Mouse (Mus musculus) MEL (cell line): ENCODE data around the gene Tagap1. TPM values are rescaled to one million over a fixed set of nuclear protein-coding genes. Genes with fewer than 3 reads are reported as not detected.
"Not testable (repeated sequence)": the region's sequence is repeated elsewhere in the genome, so short reads cannot be mapped to it uniquely, and the experiment has no call there.

Experiments used
- DNase-seq: peaks from one replicate; pipeline ENCODE4 v3.0.0; 2011; ENCODE audit warnings: low read depth, low spot score
- H3K27ac ChIP-seq: 2 replicates; pipeline ENCODE4 v1.5.1; 2012; ENCODE audit warnings: low read depth, mild to moderate bottlenecking, control low read depth, low read length, moderate library complexity; ENCODE audit not compliant: control insufficient read depth
- H3K27me3 ChIP-seq, 2 experiments: fragments of 150-350 bp in 1 of 2; sonication (generic) in 1 of 2; 2 replicates each; pipeline ENCODE4 v1.6.1; 2012; ENCODE audit warnings: low read length in 2 of 2, mild to moderate bottlenecking in 2 of 2, improper control_type of control experiment in 1 of 2, moderate library complexity in 1 of 2; ENCODE audit not compliant: insufficient read depth in 2 of 2, control insufficient read depth in 1 of 2
- H3K36me3 ChIP-seq, 2 experiments: 2 replicates each; pipeline ENCODE4 v1.6.1; 2012 to 2014; ENCODE audit warnings: low read length in 2 of 2, improper control_type of control experiment in 1 of 2, inconsistent platforms in 1 of 2, mild to moderate bottlenecking in 1 of 2; ENCODE audit not compliant: insufficient read depth in 2 of 2, control insufficient read depth in 1 of 2
- H3K4me1 ChIP-seq, 2 experiments: fragments of 150-350 bp in 1 of 2; sonication (generic) in 1 of 2; 2 replicates each; pipeline ENCODE4 v1.6.1; 2012; ENCODE audit warnings: low read length in 2 of 2, improper control_type of control experiment in 1 of 2, mild to moderate bottlenecking in 1 of 2; ENCODE audit not compliant: insufficient read depth in 2 of 2, control insufficient read depth in 1 of 2
- H3K4me3 ChIP-seq, 2 experiments: fragments of 150-350 bp in 1 of 2; sonication (generic) in 1 of 2; 2 replicates each; pipeline ENCODE4 v1.5.1; 2012; ENCODE audit warnings: low read depth in 2 of 2, low read length in 2 of 2, mild to moderate bottlenecking in 2 of 2, moderate library complexity in 2 of 2, control low read depth in 1 of 2, improper control_type of control experiment in 1 of 2; ENCODE audit not compliant: control insufficient read depth in 1 of 2, insufficient read depth in 1 of 2
- H3K79me2 ChIP-seq: 2 replicates; pipeline ENCODE4 v1.6.1; 2012; ENCODE audit warnings: mild to moderate bottlenecking, low read length, moderate library complexity; ENCODE audit not compliant: control insufficient read depth, poor library complexity, insufficient read depth
- H3K9ac ChIP-seq: 2 replicates; pipeline ENCODE4 v1.6.1; 2012; ENCODE audit warnings: low read depth, mild to moderate bottlenecking, control low read depth, low read length, moderate library complexity; ENCODE audit not compliant: control insufficient read depth, poor library complexity, severe bottlenecking
- H3K9me3 ChIP-seq: fragments of 150-350 bp; sonication (generic); replicated peaks from 2 replicates; pipeline ENCODE4 v1.6.1; 2012; ENCODE audit warnings: mild to moderate bottlenecking, low read length, improper control_type of control experiment, moderate library complexity; ENCODE audit not compliant: insufficient read depth
- polyA plus RNA-seq, 2 experiments: library from polyadenylated mRNA; stranded (reverse) in 1 of 2; unstranded in 1 of 2; fragments of >175 nt in 1 of 2; fragments of >200 nt in 1 of 2; gene quantifications; 2 replicates each; pipeline versions ENCODE4 v1.2.1 to v1.2.4; 2012; ENCODE audit warnings: low replicate concordance in 2 of 2, low read depth in 1 of 2; ENCODE audit not compliant: insufficient read length in 2 of 2, insufficient read depth in 1 of 2, missing spikeins in 1 of 2
- total RNA-seq: library from RNA; depleted of rRNA; stranded (reverse); fragments of 300-350 nt; gene quantifications from 2 replicates; pipeline ENCODE4 v1.2.3, GENCODE M21; 2012; rRNA removed

The Tagap1 gene
- total RNA-seq = 15.0 and 17.6 TPM in 2 replicates
- polyA plus RNA-seq = 10 to 100 TPM in 1 of 2 experiments, not detected in 1; 25.2 TPM

DNA sequence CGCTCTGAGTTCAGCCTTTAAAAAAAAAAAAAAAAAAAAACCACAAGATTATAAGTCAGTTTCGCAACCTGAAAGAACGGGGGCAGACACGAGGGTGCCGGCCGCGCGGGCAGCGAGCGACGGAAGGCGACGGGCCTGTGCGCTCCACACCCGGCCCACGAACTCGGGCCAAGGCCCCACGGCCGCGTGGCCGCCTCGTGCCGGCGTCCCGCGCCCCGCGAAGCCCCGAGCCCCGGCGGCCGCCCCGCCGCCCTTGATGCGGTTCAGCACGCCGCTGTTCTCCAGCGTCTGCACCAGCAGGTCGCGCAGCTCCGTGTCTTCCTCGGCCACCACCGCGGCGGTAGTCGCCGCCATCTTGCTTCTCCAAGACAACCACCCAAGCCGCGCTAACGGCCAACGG lies at the start of gene Tagap1:
Gene Tagap1 (minus strand): TSS at position 381 of the 400 bp plus-strand sequence.
- H3K9ac ChIP-seq = peak within 1 kb of the TSS; percentile 69

DNA sequence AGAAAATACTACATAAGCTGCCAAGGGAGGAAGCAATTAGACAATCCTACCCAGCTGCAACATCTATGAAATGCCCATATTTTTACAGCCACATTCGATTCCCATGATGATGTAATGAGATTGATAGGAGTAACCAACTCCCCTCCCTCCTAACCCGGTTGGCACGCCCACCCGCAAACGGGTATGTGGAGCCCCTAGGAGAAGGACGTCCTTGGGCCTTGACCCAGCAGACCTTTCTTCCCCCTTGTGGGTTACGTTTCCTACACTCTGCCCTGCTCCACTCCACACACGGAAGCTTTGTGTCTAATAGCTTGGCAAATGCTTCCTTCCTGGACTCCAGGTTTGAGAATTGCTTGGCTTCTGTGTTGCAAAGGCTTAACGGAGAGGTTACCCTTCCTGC lies 48.9 kb upstream of the Tagap1 start:
- H3K79me2 ChIP-seq, H3K9me3 ChIP-seq, H3K4me1 ChIP-seq, H3K9ac ChIP-seq, H3K27ac ChIP-seq, DNase-seq, H3K4me3 ChIP-seq, H3K27me3 ChIP-seq, H3K36me3 ChIP-seq: not testable (repeated sequence)

More for the DNA sequence above, at the start of gene Tagap1:
- H3K27ac ChIP-seq, H3K9me3 ChIP-seq, H3K79me2 ChIP-seq, H3K27me3 ChIP-seq, H3K36me3 ChIP-seq, H3K4me1 ChIP-seq: not testable (repeated sequence)
- peak; percentile 11 for DNase-seq
- peak within 1 kb of the TSS; percentile 58 to 59 for H3K4me3 ChIP-seq

DNA sequence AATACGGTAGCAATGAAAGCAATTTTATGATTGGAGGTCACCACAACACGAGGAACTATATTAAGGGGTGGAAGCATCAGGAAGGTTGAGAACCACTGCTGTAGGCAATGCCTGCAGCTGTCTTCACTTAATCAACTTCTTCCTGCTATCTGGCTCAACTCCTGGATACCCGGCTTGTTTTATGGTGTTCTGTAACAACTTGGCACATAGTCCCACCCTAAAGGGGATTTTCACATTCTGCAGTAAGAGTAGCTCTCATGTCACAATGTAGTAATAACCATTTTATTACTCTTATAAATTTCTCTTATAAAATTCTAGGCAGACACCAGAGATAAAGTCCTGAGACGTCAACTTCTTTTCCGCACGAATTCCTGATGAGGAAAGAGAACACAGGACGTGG lies 48.5 kb upstream of the Tagap1 start:
- H3K27me3 ChIP-seq, H3K27ac ChIP-seq, H3K9ac ChIP-seq, H3K4me1 ChIP-seq, DNase-seq, H3K4me3 ChIP-seq, H3K79me2 ChIP-seq, H3K9me3 ChIP-seq, H3K36me3 ChIP-seq: not testable (repeated sequence)

DNA sequence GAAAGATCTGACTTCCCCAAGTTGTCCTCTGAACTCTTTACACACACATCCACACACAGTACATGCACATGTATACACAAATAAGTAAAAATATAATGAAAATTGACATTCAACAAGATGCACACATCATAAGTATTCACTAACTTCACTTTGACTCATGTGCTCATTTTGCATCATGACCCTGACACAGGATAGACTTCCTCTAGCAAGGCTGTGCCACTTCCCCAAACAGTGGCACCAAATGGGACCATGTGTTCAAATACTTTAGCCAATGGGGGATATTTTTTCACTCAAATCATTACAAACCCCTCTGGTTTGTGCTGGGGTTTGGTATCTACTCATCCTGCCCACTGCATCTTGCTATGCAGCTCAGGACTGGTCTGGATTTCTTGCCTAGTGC lies 47.9 kb upstream of the Tagap1 start:
- DNase-seq, H3K27me3 ChIP-seq, H3K4me3 ChIP-seq, H3K27ac ChIP-seq, H3K79me2 ChIP-seq, H3K9ac ChIP-seq, H3K36me3 ChIP-seq, H3K4me1 ChIP-seq, H3K9me3 ChIP-seq: not testable (repeated sequence)

DNA sequence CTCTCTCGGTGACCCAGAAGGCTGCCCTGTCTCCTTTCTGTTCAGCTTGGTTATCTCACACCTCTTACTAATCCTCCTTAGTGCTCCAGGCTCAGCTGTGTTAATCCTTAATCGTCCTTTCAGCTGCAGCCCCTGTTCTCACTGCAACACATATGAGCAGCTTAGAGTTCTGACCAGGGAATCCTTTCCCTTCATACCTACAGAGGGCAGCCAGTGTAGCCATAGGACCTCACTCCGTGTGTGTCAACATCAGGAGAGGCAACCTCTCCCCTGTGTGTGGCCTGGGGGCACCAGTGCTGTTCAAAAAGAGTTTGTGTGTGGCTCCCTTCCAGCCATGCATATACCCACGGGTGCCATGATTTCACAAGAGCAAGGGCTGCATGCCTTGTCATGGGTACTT lies 44.7 kb upstream of the Tagap1 start:
- H3K27ac ChIP-seq, H3K27me3 ChIP-seq, H3K79me2 ChIP-seq, H3K4me3 ChIP-seq, DNase-seq, H3K9me3 ChIP-seq, H3K4me1 ChIP-seq, H3K36me3 ChIP-seq, H3K9ac ChIP-seq: not testable (repeated sequence)

DNA sequence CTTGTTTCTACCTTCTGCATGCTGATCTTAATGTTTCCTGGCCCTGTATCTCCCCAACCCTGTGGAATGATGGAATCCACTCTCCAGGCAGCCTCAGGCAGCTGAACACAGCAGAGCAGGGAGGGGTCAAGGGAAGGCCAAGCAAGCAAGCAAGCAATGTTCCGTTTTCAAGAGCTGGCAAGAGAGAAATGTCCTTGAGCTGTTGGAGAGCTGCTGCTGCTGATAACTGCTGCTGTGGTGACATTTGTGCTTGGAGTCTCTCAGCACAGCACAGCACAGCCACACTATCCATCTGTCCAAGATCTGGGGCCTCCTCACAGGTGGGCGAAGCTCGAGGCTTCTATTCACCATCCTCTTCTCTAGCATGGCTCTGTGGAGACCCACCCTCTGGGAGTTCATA lies 42.4 kb upstream of the Tagap1 start:
- H3K9ac ChIP-seq, H3K79me2 ChIP-seq, H3K4me1 ChIP-seq, H3K27me3 ChIP-seq, H3K36me3 ChIP-seq, H3K27ac ChIP-seq, H3K9me3 ChIP-seq, DNase-seq, H3K4me3 ChIP-seq: not testable (repeated sequence)

DNA sequence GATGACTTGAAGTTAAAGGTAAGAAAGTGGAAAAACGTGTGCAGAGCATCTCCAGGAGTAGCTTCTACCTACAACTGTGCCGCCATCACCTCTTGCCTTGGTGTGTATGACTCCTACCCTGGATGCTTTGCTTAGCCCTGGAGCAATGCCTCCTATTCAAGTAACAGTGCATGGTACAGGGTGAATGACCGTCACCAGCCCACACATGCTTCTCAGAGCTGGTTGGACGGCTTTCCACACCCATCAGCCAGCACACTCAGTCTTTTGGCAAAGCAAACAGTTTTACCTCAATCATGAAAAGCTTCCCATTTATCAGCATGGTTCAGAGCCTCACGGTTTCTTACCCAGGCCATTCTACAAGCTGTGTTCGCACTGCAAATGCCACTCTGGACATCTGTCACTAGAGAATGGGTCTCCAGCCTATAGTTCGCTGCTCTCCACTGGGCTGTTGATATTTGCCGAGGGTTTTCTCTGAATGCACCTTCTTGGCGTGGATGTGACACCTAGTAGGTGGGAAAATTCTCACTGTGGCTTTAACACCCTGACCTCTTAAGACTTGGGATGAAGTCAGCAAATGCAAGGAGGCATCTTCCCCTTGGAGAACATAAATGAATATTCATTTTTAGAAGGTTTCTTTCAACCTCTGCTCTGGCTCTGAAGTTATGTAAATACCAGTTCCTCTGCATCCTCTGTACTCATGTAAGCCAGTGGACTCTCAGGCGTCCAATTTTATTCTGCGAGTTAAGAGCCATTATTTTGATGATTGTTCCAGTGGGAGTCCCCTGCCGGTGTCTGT lies 41.0 kb upstream of the Tagap1 start:
- H3K4me3 ChIP-seq, DNase-seq, H3K27me3 ChIP-seq, H3K9me3 ChIP-seq, H3K79me2 ChIP-seq, H3K36me3 ChIP-seq, H3K9ac ChIP-seq, H3K4me1 ChIP-seq, H3K27ac ChIP-seq: not testable (repeated sequence)
